Mouse (Mus musculus) small intestine, adult 2 months (tissue): ENCODE data around the gene Tchp.

Source experiments
- CTCF ChIP-seq: fragments of 200-500 bp; IDR thresholded peaks from 2 replicates; pipeline ENCODE4 v1.5.1; 2012; ENCODE audit warnings: low read depth, mild to moderate bottlenecking, control low read depth, inconsistent platforms, low read length, moderate library complexity, mixed read lengths; ENCODE audit not compliant: insufficient replicate concordance, insufficient read length; ENCODE audit errors: extremely low read depth
- POLR2A ChIP-seq: fragments of 200-500 bp; IDR thresholded peaks from 2 replicates; pipeline ENCODE4 v1.6.1; 2012; ENCODE audit warnings: low read depth, mild to moderate bottlenecking, control low read depth, inconsistent platforms, low read length, moderate library complexity

DNA sequence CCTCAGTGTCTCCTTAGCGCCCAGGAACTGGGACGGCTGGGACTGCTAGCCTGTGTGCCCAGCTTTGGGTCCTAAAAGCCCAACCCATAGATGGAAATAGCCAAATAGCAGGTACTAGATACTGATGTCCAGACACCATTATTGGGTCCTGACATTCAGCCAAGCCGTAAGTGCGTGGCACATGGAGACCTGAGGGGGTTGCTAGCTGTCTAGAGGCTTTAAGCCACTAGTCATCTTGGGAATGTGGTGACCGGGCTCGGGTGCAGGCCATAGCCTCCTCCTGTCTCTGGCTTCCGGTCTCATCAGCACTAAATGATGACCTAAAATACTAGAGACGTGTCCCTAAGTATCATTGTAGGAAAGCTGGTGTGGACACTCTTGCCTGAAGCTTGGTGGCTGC is 10.4 kb downstream of the Tchp start:
- TF ChIP-seq CTCF (no peak), POLR2A (no peak)
